8 mouse cellular contexts compared by ENCODE assay signal in the genomic region with DNA sequence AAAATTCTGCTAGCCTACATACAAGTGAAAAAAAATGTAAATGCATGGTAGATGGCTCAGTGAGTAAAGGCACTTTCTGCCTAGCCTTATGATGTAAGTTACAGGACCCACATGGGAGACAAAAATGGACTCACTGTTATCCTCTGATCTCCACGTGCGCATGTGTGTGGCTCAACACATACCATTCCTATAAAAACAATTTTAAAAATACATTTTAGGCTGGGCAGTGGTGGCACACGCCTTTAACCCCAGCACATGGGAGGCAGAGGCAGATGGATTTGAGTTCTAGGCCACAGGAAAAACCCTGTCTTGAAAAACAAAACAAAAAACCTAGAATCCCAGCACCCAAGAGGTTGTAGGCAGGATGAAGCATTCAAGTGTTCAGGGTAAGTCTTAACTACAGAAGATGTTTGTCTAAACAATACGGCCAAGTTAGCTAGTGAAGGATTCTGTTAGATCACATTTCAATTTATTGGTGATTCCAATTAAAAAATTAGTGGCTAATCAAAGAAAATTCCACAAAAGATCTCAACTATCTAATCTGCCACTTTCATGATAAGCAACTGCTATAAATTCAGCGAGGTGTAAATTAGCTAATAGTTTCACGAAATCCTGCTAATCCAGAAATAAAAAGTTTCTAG. TPM values are rescaled to one million over a fixed set of nuclear protein-coding genes. Genes with fewer than 3 reads are reported as not detected.
A peak's percentile ranks its signal among the peaks of the same experiment; 100 is the strongest.
DNase-seq lines count a peak whose midpoint lies in the region; TF ChIP-seq lines count a peak whose summit lies in the region.

No protein-coding gene starts in this region.

- H3K4me3 ChIP-seq in ES-E14 (ENCODE audit: insufficient read depth in 1 of 2, low read depth in 1 of 2, low read length in 2 of 2, poor library complexity in 1 of 2, severe bottlenecking in 1 of 2) (peak overlapping the region; percentile 94; a peak in 3 of 4 replicates), macrophage (ENCODE audit: inconsistent target) (peak overlapping the region; percentile 30)

- peak; percentile 31 for DNase-seq in cerebellum, adult 9-10 months
- DNase-seq in cerebellum, postnatal 14 days, result no peak
- DNase-seq in ES-E14 (ENCODE audit: low read depth, low spot score), result no peak
- DNase-seq in forelimb bud, embryonic 11.5 days (ENCODE audit: low read depth, low spot score), result peak; percentile 18
- DNase-seq in T-cell, adult 2 months (ENCODE audit: low spot score), result no peak
- DNase-seq in right cerebral cortex, postnatal 10 days (ENCODE audit: low spot score in 2 of 2), result no peak
- no peak for DNase-seq in ovary, postnatal 14 days (ENCODE audit: low spot score)

- no peaks in the 10 kb centered on the region for H3K36me3 ChIP-seq in ES-E14 (ENCODE audit: control insufficient read depth, insufficient read depth, low read length, poor library complexity, severe bottlenecking)
- H3K36me3 ChIP-seq in macrophage (ENCODE audit: inconsistent target), result no peaks in the 10 kb centered on the region

- no peak overlapping the region; the same call in 1 of the 2 replicates for H3K9ac ChIP-seq in ES-E14 (ENCODE audit: insufficient read depth, low read depth, low read length, poor library complexity, severe bottlenecking)

- peaks cover 33% of the 10 kb centered on the region for H3K79me2 ChIP-seq in macrophage (ENCODE audit: inconsistent target)

- WGBS in macrophage (ENCODE audit: missing documents), result 38% methylated on average over 6 of the region's 6 CpGs

- H3K4me1 ChIP-seq in ES-E14 (ENCODE audit: control insufficient read depth in 2 of 2, insufficient read depth in 2 of 2, low read length in 2 of 2, poor library complexity in 1 of 2), result peaks cover 5 to 9% of the 10 kb centered on the region in 2 experiments; a peak in 3 of 4 replicates

- H3K27ac ChIP-seq in ES-E14 (ENCODE audit: insufficient read depth, low read depth, low read length, poor library complexity, severe bottlenecking) (no peak overlapping the region), macrophage (peak overlapping the region; percentile 24; the same call in 1 of the 2 replicates)

- no peaks in the 10 kb centered on the region for H3K9me3 ChIP-seq in ES-E14 (ENCODE audit: control insufficient read depth, insufficient read depth, low read depth, low read length)

- in situ Hi-C loops in ES-E14 (cut with MboI; ENCODE audit: low sequenced_read_pairs in 2 of 2, unreplicated experiment in 2 of 2), result no loop called here

TF ChIP-seq in ES-E14, 5 proteins besides CTCF, POLR2A, EP300 and RAD21:
- no peak for TF ChIP-seq ZNF384 (IDR thresholded peaks at IDR 0.05; ENCODE audit: low read depth, low read length)
- no peak for TF ChIP-seq HCFC1 (IDR thresholded peaks at IDR 0.05; ENCODE audit: borderline replicate concordance, insufficient read depth, low read length)
- TF ChIP-seq CHD2 (IDR thresholded peaks at IDR 0.05; ENCODE audit: low read depth, low read length), result no peak
TF ChIP-seq in ES-E14: peak in this region for 0.

RNA-seq across cellular contexts. Expression of a gene that starts 1.1 kb away (rescaled TPM):
- total RNA-seq in ES-E14 (2012; rRNA removed), result 78.9 and 79.2 TPM in 2 replicates
- 100 to 1,000 TPM; 221 to 477 (median 280) TPM for total RNA-seq in macrophage (2018; cell fraction: chromatin; rRNA removed)
- 10 to 100 TPM; 41.9 to 70.8 (median 57.5) TPM for total RNA-seq in macrophage (2018; cell fraction: cytosol; rRNA removed)
- 100 to 1,000 TPM; 106 to 218 (median 144) TPM for total RNA-seq in macrophage (2018; cell fraction: nucleus; rRNA removed)
- 38.1 to 71.6 TPM (median 41.4 TPM) in 3 replicates for polyA plus RNA-seq in macrophage (2018)

RNA-seq across cellular contexts. Expression of a gene that starts 54.5 kb away (rescaled TPM):
- 0.63 and 0.71 TPM in 2 replicates for total RNA-seq in ES-E14 (2012; rRNA removed)
- total RNA-seq in macrophage (2018; cell fraction: chromatin; rRNA removed), result 10 to 100 TPM in 16 of 26 experiments, 1 to 10 TPM in 9, under 1 TPM in 1; 0.63 to 17.5 (median 11.8) TPM
- 1 to 10 TPM; 3.3 to 8.4 (median 5.3) TPM for total RNA-seq in macrophage (2018; cell fraction: cytosol; rRNA removed)
- total RNA-seq in macrophage (2018; cell fraction: nucleus; rRNA removed), result 10 to 100 TPM in 3 of 26 experiments, 1 to 10 TPM in 22, under 1 TPM in 1; 0.99 to 11.0 (median 7.2) TPM
- 1.7 to 6.0 TPM (median 3.1 TPM) in 3 replicates for polyA plus RNA-seq in macrophage (2018)

RNA-seq across cellular contexts. Expression of a gene that starts 54.8 kb away (rescaled TPM):
- total RNA-seq in ES-E14 (2012; rRNA removed), result 4.4 and 4.7 TPM in 2 replicates
- total RNA-seq in macrophage (2018; cell fraction: chromatin; rRNA removed), result 10 to 100 TPM in 24 of 26 experiments, 1 to 10 TPM in 2; 8.2 to 79.6 (median 49.1) TPM
- total RNA-seq in macrophage (2018; cell fraction: cytosol; rRNA removed), result 10 to 100 TPM in 22 of 26 experiments, 1 to 10 TPM in 4; 6.9 to 22.7 (median 16.4) TPM
- 10 to 100 TPM in 25 of 26 experiments, 1 to 10 TPM in 1; 9.3 to 57.7 (median 33.3) TPM for total RNA-seq in macrophage (2018; cell fraction: nucleus; rRNA removed)
- 11.4 to 20.2 TPM (median 18.7 TPM) in 3 replicates for polyA plus RNA-seq in macrophage (2018)

Comparison
In these comparisons a context has a peak if more than half of its experiments do, and no peak if none do; other contexts are left out.
1. DNase-seq: peak in cerebellum, adult 9-10 months (single experiment) and forelimb bud, embryonic 11.5 days (single experiment); none in cerebellum, postnatal 14 days (0 of 2), ES-E14 (single experiment), T-cell, adult 2 months (single experiment), right cerebral cortex, postnatal 10 days (0 of 2) and ovary, postnatal 14 days (single experiment).